Mouse (Mus musculus): ENCODE results near the gene Rrp36.

GRCm38 (mm10) chr17:46617799-46618198 is 56.4 kb downstream of the Rrp36 start:
- no peak for TF ChIP-seq CTCF (IDR thresholded peaks at IDR 0.05; ENCODE audit: borderline replicate concordance, extremely low read depth, insufficient read depth, insufficient read length)
- no peak for TF ChIP-seq POLR2A (IDR thresholded peaks at IDR 0.05; ENCODE audit: borderline replicate concordance, extremely low read depth, insufficient read depth, insufficient read length, poor library complexity, severe bottlenecking)

All from brain, embryonic 14.5 days (tissue).